In genomic region chr8:121513429-121513828, GRCm38 (mm10) we compare ENCODE assay signal across 8 mouse cellular contexts. TPM values are rescaled to one million over a fixed set of nuclear protein-coding genes. Genes with fewer than 3 reads are reported as not detected.
DNase-seq lines count a peak whose midpoint lies in the region; ATAC-seq lines count a peak whose summit lies in the region.

No protein-coding gene starts in this region.

- peak; percentile 68 for ATAC-seq in hindbrain, embryonic 13.5 days (ENCODE audit: low FRiP score)

- no peak overlapping the region for H3K4me2 ChIP-seq in hindbrain, embryonic 13.5 days

- H3K27me3 ChIP-seq in hindbrain, embryonic 13.5 days = peaks cover 61% of the 10 kb centered on the region

- peak; percentile 75 for DNase-seq in R1 (ENCODE audit: low read depth, low spot score)
- DNase-seq in cerebellum, postnatal 10 days = peak; percentile 94 to 97
- DNase-seq in frontal cortex, postnatal 14 days (ENCODE audit: low spot score in 2 of 2) = peak; percentile 29 to 79
- peak; percentile 46 for DNase-seq in layer of hippocampus, adult 9-11 months
- DNase-seq in lung, postnatal 36 days = peak; percentile 87
- DNase-seq in retina, postnatal 7 days (ENCODE audit: low read depth, low spot score) = peak; percentile 81
- peak; percentile 62 to 72 for DNase-seq in urinary bladder, adult 18-20 months (ENCODE audit: low spot score in 2 of 2)

- no peaks in the 10 kb centered on the region for H3K36me3 ChIP-seq in hindbrain, embryonic 13.5 days

- no peak overlapping the region for H3K9ac ChIP-seq in hindbrain, embryonic 13.5 days

- H3K4me1 ChIP-seq in hindbrain, embryonic 13.5 days (replicated peaks) = no peaks in the 10 kb centered on the region

- H3K27ac ChIP-seq in hindbrain, embryonic 13.5 days = no peak overlapping the region

- WGBS in hindbrain, embryonic 13.5 days = 6% methylated on average over 12 of the region's 12 CpGs

- no peaks in the 10 kb centered on the region for H3K9me3 ChIP-seq in hindbrain, embryonic 13.5 days

- H3K4me3 ChIP-seq in hindbrain, embryonic 13.5 days = no peak overlapping the region

RNA-seq across cellular contexts. Expression of gene 1700018B08Rik, which starts 30.7 kb away (rescaled TPM):
- polyA plus RNA-seq in hindbrain, embryonic 13.5 days (2015; fragmentation: Nextera tagmentation; extraction: Ambion mirVana) = not detected in 2 replicates
